In the genomic region with DNA sequence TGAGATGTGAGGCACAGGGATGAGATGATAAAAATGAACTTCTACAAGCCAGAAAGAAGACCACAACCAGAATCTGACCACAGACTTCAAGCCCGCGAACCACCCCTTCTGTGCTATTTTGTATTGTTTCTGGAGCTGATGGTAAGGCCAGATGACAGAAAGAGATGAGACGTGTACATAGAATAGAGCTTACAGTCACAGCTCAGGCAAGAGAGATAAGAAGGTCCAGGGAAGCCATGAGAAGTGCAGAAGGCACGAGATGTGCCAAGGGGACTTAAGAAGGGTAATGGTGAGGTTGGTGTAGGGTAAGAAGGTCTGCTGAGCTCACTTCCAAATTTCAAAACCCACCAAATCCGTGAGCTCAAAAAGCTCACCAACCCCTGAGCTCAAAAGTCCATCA, we compare ENCODE assay signal across 38 mouse cellular contexts. TPM values are rescaled to one million over a fixed set of nuclear protein-coding genes. Genes with fewer than 3 reads are reported as not detected.
"Had no signal": no experiment of that assay in that cellular context is flagged by ENCODE, and none has a peak within 500 bp of the region (broad histone marks: within the 10 kb centered on the region; RNA-seq: fewer than 3 reads in every experiment).

No protein-coding gene starts in this region.

- H3K9ac ChIP-seq: heart, embryonic 13.5 days; heart, embryonic 15.5 days; hindbrain, embryonic 12.5 days; hindbrain, embryonic 13.5 days; hindbrain, embryonic 14.5 days; hindbrain, embryonic 15.5 days; intestine, embryonic 15.5 days; kidney, embryonic 15.5 days had no signal

- H3K36me3 ChIP-seq: heart, embryonic 10.5 days; heart, embryonic 13.5 days; heart, embryonic 15.5 days; hindbrain, embryonic 10.5 days; hindbrain, embryonic 12.5 days; hindbrain, embryonic 13.5 days; hindbrain, embryonic 15.5 days; intestine, embryonic 15.5 days; kidney, embryonic 15.5 days had no signal

- H3K27ac ChIP-seq: heart, embryonic 10.5 days; heart, embryonic 13.5 days; heart, embryonic 15.5 days; hindbrain, embryonic 10.5 days; hindbrain, embryonic 12.5 days; hindbrain, embryonic 13.5 days; hindbrain, embryonic 14.5 days; hindbrain, embryonic 15.5 days; hindbrain, postnatal 0 days; intestine, embryonic 15.5 days; kidney, embryonic 15.5 days; kidney, postnatal 0 days; layer of hippocampus, adult 2 months; left cerebral cortex, adult 2 months had no signal

- ATAC-seq: hindbrain, embryonic 16.5 days; hindbrain, postnatal 0 days; inflammation-experienced regulatory T-cells, adult 6 months; intestine, embryonic 15.5 days; intestine, embryonic 16.5 days; intestine, postnatal 0 days had no signal

- H3K4me3 ChIP-seq: heart, embryonic 10.5 days; heart, embryonic 13.5 days; heart, embryonic 15.5 days; hindbrain, embryonic 10.5 days; hindbrain, embryonic 12.5 days; hindbrain, embryonic 13.5 days; hindbrain, embryonic 15.5 days; intestine, embryonic 15.5 days; kidney, embryonic 15.5 days; layer of hippocampus, adult 2 months; left cerebral cortex, adult 2 months had no signal

- DNase-seq: heart, postnatal 10 days; heart, postnatal 14 days; heart, postnatal 36 days; heart, postnatal 4 days; kidney, adult 11 months; kidney, adult 18-20 months; kidney, adult 2 months; kidney, adult 8-10 months; kidney, adult 9 months; kidney, postnatal 10 days; kidney, postnatal 14 days; kidney, postnatal 25 days; kidney, postnatal 36 days; kidney, postnatal 4 days; layer of hippocampus, adult 9-11 months; layer of hippocampus, postnatal 36 days had no signal

- H3K4me1 ChIP-seq: heart, embryonic 10.5 days; hindbrain, embryonic 10.5 days; hindbrain, embryonic 12.5 days; hindbrain, embryonic 13.5 days; hindbrain, embryonic 15.5 days; intestine, embryonic 15.5 days; kidney, embryonic 15.5 days had no signal

- H3K27me3 ChIP-seq: heart, embryonic 13.5 days; heart, embryonic 15.5 days; hindbrain, embryonic 12.5 days; hindbrain, embryonic 13.5 days; hindbrain, embryonic 15.5 days; intestine, embryonic 15.5 days; kidney, embryonic 15.5 days had no signal

- H3K4me2 ChIP-seq: heart, embryonic 11.5 days; heart, embryonic 13.5 days; heart, embryonic 15.5 days; hindbrain, embryonic 12.5 days; hindbrain, embryonic 13.5 days; hindbrain, embryonic 14.5 days; hindbrain, embryonic 15.5 days; intestine, embryonic 15.5 days; kidney, embryonic 15.5 days had no signal

- H3K9me3 ChIP-seq: heart, embryonic 10.5 days; heart, embryonic 15.5 days; hindbrain, embryonic 15.5 days; intestine, embryonic 15.5 days; kidney, embryonic 15.5 days had no signal

RNA-seq across cellular contexts. Expression of a gene that starts 36.6 kb away (rescaled TPM):
- total RNA-seq: heart, postnatal 25 days; heart, postnatal 36 days; hematopoietic stem cell, adult 5-6 weeks had no signal
- polyA plus RNA-seq: heart, postnatal 0 days; inflammation-experienced regulatory T-cells, adult 6 months; kidney, adult 2 months had no signal
